Mouse (Mus musculus) stomach, postnatal 0 days (tissue): Measurements from ENCODE around the gene Gm12248. TPM values are rescaled to one million over a fixed set of nuclear protein-coding genes. Genes with fewer than 3 reads are reported as not detected.

Experiments used
- ATAC-seq: fragments of 200-750 bp; cut with Nextera tagmentation; 2 replicates; pipeline ENCODE4 v1.8.0; 2017; ENCODE audit not compliant: low FRiP score, low TSS enrichment
- DNase-seq: peaks from one replicate; pipeline ENCODE4 v3.0.0-alpha.2; 2016; ENCODE audit warnings: low spot score
- H3K27ac ChIP-seq: fragments of 300-500 bp; sonication (generic); replicated peaks from 2 replicates; pipeline ENCODE4 v1.5.1; 2014; ENCODE audit warnings: mild to moderate bottlenecking, control low read depth
- H3K27me3 ChIP-seq: fragments of 300-500 bp; sonication (generic); 2 replicates; pipeline ENCODE4 v1.6.1; 2014; ENCODE audit warnings: low read length; ENCODE audit not compliant: control insufficient read depth, insufficient read depth
- H3K36me3 ChIP-seq: fragments of 300-500 bp; sonication (generic); 2 replicates; pipeline ENCODE4 v1.6.1; 2014; ENCODE audit warnings: low read length, mixed read lengths; ENCODE audit not compliant: control insufficient read depth, insufficient read depth
- H3K4me1 ChIP-seq: fragments of 300-500 bp; sonication (generic); replicated peaks from 2 replicates; pipeline ENCODE4 v1.6.1; 2014; ENCODE audit warnings: antibody characterized with exemption; ENCODE audit not compliant: control insufficient read depth, insufficient read depth
- H3K4me2 ChIP-seq: fragments of 300-500 bp; sonication (generic); replicated peaks from 2 replicates; pipeline ENCODE4 v1.6.1; 2014; ENCODE audit warnings: low read depth, mild to moderate bottlenecking, control low read depth, moderate library complexity
- H3K4me3 ChIP-seq: fragments of 300-500 bp; sonication (generic); 2 replicates; pipeline ENCODE4 v1.5.1; 2014; ENCODE audit warnings: low read depth, low read length, control low read depth
- H3K9ac ChIP-seq: fragments of 300-500 bp; sonication (generic); 2 replicates; pipeline ENCODE4 v1.6.1; 2014; ENCODE audit warnings: mild to moderate bottlenecking, low read length, control low read depth, mixed read lengths
- H3K9me3 ChIP-seq: fragments of 300-500 bp; sonication (generic); 2 replicates; pipeline ENCODE4 v1.6.1; 2016; ENCODE audit warnings: low read length; ENCODE audit not compliant: control insufficient read depth
- CTCF ChIP-seq: IDR thresholded peaks from 2 replicates; pipeline ENCODE4 v1.5.1; 2016; ENCODE audit warnings: antibody characterized with exemption, low read depth, mild to moderate bottlenecking, moderate library complexity
- EP300 ChIP-seq: optimal IDR thresholded peaks from 2 replicates; pipeline ENCODE3; 2016; ENCODE audit warnings: antibody characterized with exemption
- WGBS: fragments of 180-500 bp; shearing (Covaris S2); extraction: QIAGEN DNeasy Blood & Tissue Kit; methylation state at CpG from one replicate; pipeline ENCODE4 v1.1.7; 2014; 5-methylcytosine and 5-hydroxymethylcytosine counted together
- polyA plus RNA-seq: library from polyadenylated mRNA; unstranded; fragments of >200 nt; fragmentation: Nextera tagmentation; extraction: Ambion mirVana; gene quantifications from 2 replicates; pipeline ENCODE4 v1.2.1, GENCODE M21; 2015

Gm12248 gene
- polyA plus RNA-seq, 1 experiment from 2014 or later: not detected

DNA sequence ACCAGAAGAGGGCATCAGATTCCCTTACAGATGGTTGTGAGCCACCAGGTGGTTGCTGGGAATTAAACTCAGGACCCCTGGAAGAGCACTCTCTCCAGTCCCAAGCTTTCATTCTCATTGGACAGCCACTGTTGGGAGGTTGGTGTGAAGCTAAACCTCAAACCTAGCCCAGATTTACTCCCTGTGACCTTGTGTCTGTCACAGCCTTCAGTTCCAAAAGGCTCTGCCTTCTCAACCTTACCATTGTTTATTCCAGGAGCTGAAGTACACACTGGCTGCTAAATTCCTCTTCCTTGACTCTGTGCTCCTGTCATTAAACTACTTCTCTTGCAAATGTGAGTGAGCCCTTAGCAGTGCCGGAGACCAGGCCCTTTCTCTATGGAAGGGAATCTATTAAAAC, 64.0 kb downstream of the Gm12248 start:
- Histone ChIP-seq H3K27ac (no peak overlapping the region), H3K9me3 (no peaks in the 10 kb centered on the region), H3K4me2 (no peak overlapping the region), H3K9ac (no peak overlapping the region), H3K36me3 (no peaks in the 10 kb centered on the region), H3K4me1 (peaks cover 6% of the 10 kb centered on the region; the same call in 1 of the 2 replicates), H3K27me3 (no peaks in the 10 kb centered on the region), H3K4me3 (no peak overlapping the region)
- DNase-seq: no peak
- WGBS: 79% methylated on average over 1 of the region's 1 CpGs
- ATAC-seq: no peak
- TF ChIP-seq EP300 (no peak), CTCF (no peak)

DNA sequence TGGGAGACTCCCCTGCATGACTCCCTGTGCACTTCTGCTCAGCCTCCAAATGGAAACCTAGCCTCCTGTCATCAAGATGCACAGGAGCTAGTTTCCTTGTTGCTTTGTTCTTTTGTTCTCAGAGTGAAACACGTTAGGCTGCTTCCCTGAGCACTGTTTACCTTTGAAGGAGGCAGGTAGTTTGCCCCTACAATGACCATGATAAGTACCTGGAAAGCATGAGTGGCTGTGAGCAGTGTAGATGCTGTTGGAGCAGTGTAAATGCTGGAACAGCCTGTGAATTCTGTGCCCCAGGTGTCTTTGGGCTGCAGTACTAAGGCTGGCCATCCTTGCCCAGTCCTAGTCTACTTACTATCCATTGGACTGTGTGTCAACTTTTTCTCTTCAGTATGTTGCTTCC, 66.1 kb downstream of the Gm12248 start:
- 38% methylated on average over 1 of the region's 1 CpGs for WGBS
- DNase-seq (peak; percentile 46), ATAC-seq (peak; percentile 75)
- TF ChIP-seq EP300 (no peak), CTCF (no peak)
- Histone ChIP-seq H3K27me3 (no peaks in the 10 kb centered on the region), H3K4me1 (peaks cover 9% of the 10 kb centered on the region; the same call in 1 of the 2 replicates), H3K4me3 (no peak overlapping the region), H3K27ac (peak overlapping the region; percentile 72), H3K9ac (no peak overlapping the region), H3K9me3 (no peaks in the 10 kb centered on the region), H3K4me2 (no peak overlapping the region), H3K36me3 (no peaks in the 10 kb centered on the region)

DNA sequence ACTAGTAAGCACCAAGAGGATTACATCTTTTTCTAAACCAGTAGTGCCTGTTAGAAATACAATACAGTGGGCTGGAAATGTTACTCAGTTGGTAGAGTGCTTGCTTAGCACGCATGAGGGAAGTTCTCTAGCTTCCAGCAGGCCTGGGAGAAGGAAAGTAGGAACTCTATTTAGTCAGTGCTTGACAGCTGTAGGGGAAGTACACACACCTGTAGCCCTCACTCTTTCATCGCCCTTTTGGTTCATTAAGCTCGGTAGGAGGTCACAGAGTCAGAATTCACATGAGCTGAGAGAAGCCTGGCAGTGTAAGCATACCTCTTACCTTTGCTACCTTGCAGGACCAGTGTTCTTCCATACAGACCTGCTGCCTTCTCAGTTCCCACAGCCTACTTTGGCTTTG, 66.6 kb downstream of the Gm12248 start:
- peak overlapping the region; percentile 72 for H3K27ac ChIP-seq
- no peaks in the 10 kb centered on the region for H3K9me3 ChIP-seq
- DNase-seq: no peak
- no peak for ATAC-seq
- no peak overlapping the region for H3K4me3 ChIP-seq
- no peaks in the 10 kb centered on the region for H3K27me3 ChIP-seq
- no peak overlapping the region for H3K9ac ChIP-seq
- no peaks in the 10 kb centered on the region for H3K36me3 ChIP-seq
- H3K4me2 ChIP-seq: no peak overlapping the region
- H3K4me1 ChIP-seq: peaks cover 14% of the 10 kb centered on the region; the same call in 1 of the 2 replicates
- TF ChIP-seq CTCF: no peak
- TF ChIP-seq EP300: no peak
- WGBS: 28% methylated on average over 3 of the region's 3 CpGs

DNA sequence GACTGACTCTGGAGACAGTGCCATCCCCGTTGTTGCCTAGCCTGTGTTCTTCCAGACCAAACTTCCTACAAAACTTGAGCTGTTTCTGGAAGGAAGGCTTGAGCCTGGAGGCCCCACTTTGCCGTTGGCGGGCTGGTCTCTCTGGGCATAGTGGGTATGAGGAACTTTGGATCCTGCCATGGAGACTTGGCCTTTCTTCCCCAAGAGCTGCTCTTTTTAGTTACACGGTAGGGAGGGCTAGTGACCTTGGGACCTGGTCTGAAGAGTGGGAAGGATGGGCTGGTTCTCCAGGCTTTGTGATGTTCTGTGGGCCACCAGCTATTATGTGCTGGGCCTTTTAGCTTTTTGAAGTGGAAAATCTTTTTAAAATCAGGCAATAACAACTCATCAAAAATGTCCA, 67.1 kb downstream of the Gm12248 start:
- no peak overlapping the region for H3K4me2 ChIP-seq
- peaks cover 15% of the 10 kb centered on the region for H3K4me1 ChIP-seq
- ATAC-seq: no peak
- 63% methylated on average over 4 of the region's 4 CpGs for WGBS
- H3K9me3 ChIP-seq: no peaks in the 10 kb centered on the region
- TF ChIP-seq EP300 (no peak), CTCF (no peak)
- no peak overlapping the region for H3K4me3 ChIP-seq
- H3K27me3 ChIP-seq: no peaks in the 10 kb centered on the region
- H3K36me3 ChIP-seq: no peaks in the 10 kb centered on the region
- no peak overlapping the region for H3K9ac ChIP-seq
- H3K27ac ChIP-seq: peak overlapping the region; percentile 72
- no peak for DNase-seq

DNA sequence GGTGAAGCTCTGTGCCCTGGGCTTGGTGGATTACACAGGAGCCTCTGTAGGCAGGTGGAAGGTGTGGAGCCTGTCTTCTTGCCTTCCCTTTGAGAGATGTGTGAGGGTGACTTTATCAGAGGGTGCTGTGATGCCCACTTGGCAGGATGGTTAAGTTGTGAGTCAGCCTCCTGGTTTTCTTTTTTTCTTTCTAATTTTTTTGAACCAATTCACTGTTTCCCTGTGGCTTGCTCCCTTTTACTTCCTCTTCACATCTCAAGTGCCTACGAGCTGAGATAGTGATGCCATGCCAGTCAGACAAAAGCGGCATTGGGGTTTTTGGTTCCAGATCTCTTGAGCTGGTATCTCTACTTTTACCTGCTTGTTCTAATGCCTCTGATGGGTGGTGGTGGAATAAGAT, 68.3 kb downstream of the Gm12248 start:
- no peak for TF ChIP-seq CTCF
- no peak for TF ChIP-seq EP300
- 54% methylated on average over 2 of the region's 2 CpGs for WGBS
- no peaks in the 10 kb centered on the region for H3K36me3 ChIP-seq
- no peak overlapping the region for H3K4me2 ChIP-seq
- no peak overlapping the region for H3K4me3 ChIP-seq
- H3K27me3 ChIP-seq: no peaks in the 10 kb centered on the region
- no peak overlapping the region for H3K9ac ChIP-seq
- DNase-seq (no peak), ATAC-seq (no peak)
- no peak overlapping the region for H3K27ac ChIP-seq
- H3K9me3 ChIP-seq: no peaks in the 10 kb centered on the region
- peaks cover 21% of the 10 kb centered on the region for H3K4me1 ChIP-seq

DNA sequence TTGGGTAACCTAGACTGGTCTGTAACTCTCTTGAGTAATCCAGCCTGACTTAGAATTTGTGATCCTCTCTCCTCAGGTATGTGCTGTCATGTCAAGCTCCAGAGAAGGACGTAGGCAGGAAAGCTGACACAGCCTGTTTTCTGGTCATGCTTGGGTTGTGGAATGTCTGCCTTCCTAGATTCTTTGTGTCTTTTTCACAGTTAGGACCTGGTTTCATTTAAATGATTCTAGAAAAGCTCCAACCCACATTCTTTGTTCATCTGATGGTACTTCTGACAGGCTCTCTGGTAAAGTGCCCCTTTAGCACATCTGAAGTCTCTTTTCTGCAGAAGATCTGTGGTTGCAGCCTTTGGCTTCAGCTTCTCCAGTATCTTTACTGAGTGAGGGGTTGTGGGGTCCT, 68.7 kb downstream of the Gm12248 start:
- Histone ChIP-seq H3K9ac (no peak overlapping the region), H3K4me2 (no peak overlapping the region), H3K27ac (no peak overlapping the region), H3K9me3 (no peaks in the 10 kb centered on the region), H3K27me3 (no peaks in the 10 kb centered on the region), H3K36me3 (no peaks in the 10 kb centered on the region), H3K4me1 (peaks cover 21% of the 10 kb centered on the region), H3K4me3 (no peak overlapping the region)
- WGBS: 38% methylated on average over 1 of the region's 1 CpGs
- no peak for TF ChIP-seq EP300
- TF ChIP-seq CTCF: no peak
- ATAC-seq (no peak), DNase-seq (no peak)
